Mouse (Mus musculus): ENCODE results near the gene Plin1. TPM values are rescaled to one million over a fixed set of nuclear protein-coding genes. Genes with fewer than 3 reads are reported as not detected.

Gene Plin1
- polyA plus RNA-seq, 1 experiment: not detected

DNA sequence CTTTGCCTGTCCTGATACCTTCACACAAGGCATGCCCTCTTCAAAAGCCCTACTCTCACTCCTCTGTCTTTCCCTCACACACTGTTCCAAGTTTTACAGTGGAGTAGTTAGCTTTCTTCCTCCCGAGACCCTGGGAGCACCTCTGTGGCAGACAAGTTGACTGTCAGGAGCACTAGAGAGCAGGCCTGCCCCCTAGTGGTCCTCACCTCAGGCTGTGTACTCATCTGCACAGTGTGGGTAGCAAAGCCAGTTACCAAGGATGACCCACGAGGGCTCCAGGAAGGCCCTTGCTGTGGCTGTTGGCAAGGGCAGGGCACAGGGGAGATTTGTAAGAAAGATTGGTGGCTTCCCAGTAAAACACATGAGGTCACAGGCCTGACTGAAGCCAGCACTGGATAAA, 5.6 kb downstream of the Plin1 start:
- TF ChIP-seq CTCF (IDR thresholded peaks at IDR 0.05; ENCODE audit: insufficient read depth, low read depth, low read length) (no peak), POLR2A (IDR thresholded peaks at IDR 0.05; ENCODE audit: insufficient read depth, low read depth, low read length) (no peak)

GRCm38 (mm10) chr7:79721386-79721977, 11.2 kb downstream of the Plin1 start:
- no peak for TF ChIP-seq CTCF (IDR thresholded peaks at IDR 0.05; ENCODE audit: insufficient read depth, low read depth, low read length)
- TF ChIP-seq POLR2A (IDR thresholded peaks at IDR 0.05; ENCODE audit: insufficient read depth, low read depth, low read length): peak; percentile 25; the same call in 1 of the 2 replicates
- peak overlapping the region; percentile 69 for H3K4me3 ChIP-seq (ENCODE audit: insufficient read depth, low read depth, low read length)
- WGBS: under 1% methylated on average over 48 of the region's 48 CpGs
- peaks cover 9% of the 10 kb centered on the region; the same call in 1 of the 2 replicates for H3K4me1 ChIP-seq (ENCODE audit: control insufficient read depth, insufficient read depth, low read length)
- peak overlapping the region; percentile 0; the same call in 1 of the 2 replicates for H3K27ac ChIP-seq (ENCODE audit: insufficient read depth, low read depth, low read length)

More for the DNA sequence above, 5.6 kb downstream of the Plin1 start:
- 19% methylated on average over 2 of the region's 2 CpGs for WGBS
- H3K4me3 ChIP-seq (ENCODE audit: insufficient read depth, low read depth, low read length): no peak overlapping the region
- no peak overlapping the region for H3K27ac ChIP-seq (ENCODE audit: insufficient read depth, low read depth, low read length)
- H3K4me1 ChIP-seq (ENCODE audit: control insufficient read depth, insufficient read depth, low read length): no peaks in the 10 kb centered on the region

GRCm38 (mm10) chr7:79715187-79715981, 17.3 kb downstream of the Plin1 start, which contains the start of gene Kif7:
TSS of gene Kif7 (minus strand) at chr7:79715720.
- WGBS: 1% methylated on average over 54 of the region's 55 CpGs
- Histone ChIP-seq H3K27ac (ENCODE audit: insufficient read depth, low read depth, low read length) (no peak within 1 kb of the TSS), H3K4me1 (ENCODE audit: control insufficient read depth, insufficient read depth, low read length) (peaks cover 25% of the 10 kb centered on the region), H3K4me3 (ENCODE audit: insufficient read depth, low read depth, low read length) (peak within 1 kb of the TSS; percentile 80)
- TF ChIP-seq POLR2A (IDR thresholded peaks at IDR 0.05; ENCODE audit: insufficient read depth, low read depth, low read length): no peak
- TF ChIP-seq CTCF (IDR thresholded peaks at IDR 0.05; ENCODE audit: insufficient read depth, low read depth, low read length): no peak

- TF ChIP-seq CTCF (IDR thresholded peaks at IDR 0.05; ENCODE audit: insufficient read depth, low read depth, low read length): no peak
- no peak for TF ChIP-seq POLR2A (IDR thresholded peaks at IDR 0.05; ENCODE audit: insufficient read depth, low read depth, low read length)
- WGBS: 43% methylated on average over 17 of the region's 17 CpGs
Measured at GRCm38 (mm10) chr7:79710831-79711230, 21.9 kb downstream of the Plin1 start.

DNA sequence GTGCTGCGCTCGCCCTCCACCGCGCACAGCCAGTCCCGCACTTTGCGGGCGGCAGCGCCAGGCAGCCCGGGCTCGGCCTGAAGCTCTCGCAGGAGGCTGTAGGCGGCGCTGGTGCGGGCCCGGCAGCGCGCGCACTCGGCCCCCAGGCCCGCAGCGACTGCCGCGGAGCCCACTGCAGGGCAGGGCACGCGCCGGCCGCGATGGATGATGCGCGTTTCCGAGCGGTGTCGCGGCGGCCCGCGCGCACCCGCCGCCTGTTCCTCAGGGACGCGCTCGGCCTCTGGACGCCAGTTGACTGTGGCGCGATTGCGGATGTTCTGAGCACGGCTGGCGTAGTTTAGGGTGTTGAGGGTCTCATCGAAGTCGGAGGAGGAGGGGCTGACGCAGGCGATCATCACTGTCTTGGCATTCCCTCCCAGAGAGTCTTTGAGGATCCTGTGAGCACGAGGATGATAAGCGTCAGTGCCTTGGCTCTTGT, 22.5 kb downstream of the Plin1 start:
- TF ChIP-seq POLR2A (IDR thresholded peaks at IDR 0.05; ENCODE audit: insufficient read depth, low read depth, low read length) (peak; percentile 64), CTCF (IDR thresholded peaks at IDR 0.05; ENCODE audit: insufficient read depth, low read depth, low read length) (peak; percentile 58)
- 6% methylated on average over 55 of the region's 55 CpGs for WGBS
- peak overlapping the region; percentile 46 for H3K27ac ChIP-seq (ENCODE audit: insufficient read depth, low read depth, low read length)

More at GRCm38 (mm10) chr7:79710831-79711230, 21.9 kb downstream of the Plin1 start:
- peak overlapping the region; percentile 55 for H3K4me3 ChIP-seq (ENCODE audit: insufficient read depth, low read depth, low read length)
- H3K27ac ChIP-seq (ENCODE audit: insufficient read depth, low read depth, low read length): peak overlapping the region; percentile 46; the same call in 1 of the 2 replicates
- H3K4me1 ChIP-seq (ENCODE audit: control insufficient read depth, insufficient read depth, low read length): peaks cover 28% of the 10 kb centered on the region

DNA sequence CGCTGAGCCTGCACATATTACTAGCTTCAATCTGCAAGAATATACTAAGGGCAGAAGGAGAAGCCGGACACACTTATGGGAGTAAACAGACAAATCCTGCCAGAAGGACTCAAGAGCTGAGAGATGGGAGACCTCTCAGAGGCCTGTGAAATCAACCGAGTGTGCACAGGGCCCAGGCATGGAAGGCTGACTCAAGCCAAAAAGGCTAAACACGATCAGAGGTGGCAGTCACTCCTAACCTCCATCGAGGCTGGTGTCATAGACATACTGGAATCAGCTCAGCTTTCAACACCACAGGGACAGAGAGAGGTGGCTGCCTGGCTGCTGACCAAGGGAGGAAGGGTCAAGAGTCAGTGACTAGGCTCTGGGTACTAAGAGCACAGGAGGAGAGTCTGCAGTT, 27.5 kb downstream of the Plin1 start:
- H3K27ac ChIP-seq (ENCODE audit: insufficient read depth, low read depth, low read length): no peak overlapping the region
- H3K4me3 ChIP-seq (ENCODE audit: insufficient read depth, low read depth, low read length): no peak overlapping the region
- H3K4me1 ChIP-seq (ENCODE audit: control insufficient read depth, insufficient read depth, low read length): peaks cover 4% of the 10 kb centered on the region
- 94% methylated on average over 5 of the region's 5 CpGs for whole genome bisulfite sequencing
- TF ChIP-seq CTCF (IDR thresholded peaks at IDR 0.05; ENCODE audit: insufficient read depth, low read depth, low read length): no peak
- TF ChIP-seq POLR2A (IDR thresholded peaks at IDR 0.05; ENCODE audit: insufficient read depth, low read depth, low read length): no peak

More for the DNA sequence above, 22.5 kb downstream of the Plin1 start:
- H3K4me1 ChIP-seq (ENCODE audit: control insufficient read depth, insufficient read depth, low read length): peaks cover 25% of the 10 kb centered on the region
- peak overlapping the region; percentile 55 for H3K4me3 ChIP-seq (ENCODE audit: insufficient read depth, low read depth, low read length)

DNA sequence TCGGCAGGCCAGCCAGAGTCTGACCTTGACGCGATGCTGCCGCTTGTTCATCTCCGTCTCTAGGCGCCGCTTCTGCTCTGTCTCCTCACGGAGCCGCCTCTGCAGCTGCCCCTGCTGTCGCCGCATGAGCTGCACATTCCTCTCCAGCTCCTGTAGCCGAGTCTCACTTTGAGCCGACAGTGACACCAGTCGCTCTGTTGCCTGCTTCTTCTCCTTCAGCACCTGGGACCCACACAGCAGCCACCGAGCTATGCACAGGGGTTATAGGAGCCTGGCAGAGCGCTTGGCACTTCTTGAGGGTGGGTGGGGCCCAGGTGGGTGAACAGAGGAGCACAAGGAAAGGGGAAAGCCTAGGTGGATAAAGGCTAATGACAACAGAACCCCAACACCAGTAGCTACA, 29.9 kb downstream of the Plin1 start:
- 84% methylated on average over 16 of the region's 16 CpGs for WGBS
- H3K4me1 ChIP-seq (ENCODE audit: control insufficient read depth, insufficient read depth, low read length): no peaks in the 10 kb centered on the region
- no peak for TF ChIP-seq POLR2A (IDR thresholded peaks at IDR 0.05; ENCODE audit: insufficient read depth, low read depth, low read length)
- H3K27ac ChIP-seq (ENCODE audit: insufficient read depth, low read depth, low read length): no peak overlapping the region
- no peak overlapping the region for H3K4me3 ChIP-seq (ENCODE audit: insufficient read depth, low read depth, low read length)

DNA sequence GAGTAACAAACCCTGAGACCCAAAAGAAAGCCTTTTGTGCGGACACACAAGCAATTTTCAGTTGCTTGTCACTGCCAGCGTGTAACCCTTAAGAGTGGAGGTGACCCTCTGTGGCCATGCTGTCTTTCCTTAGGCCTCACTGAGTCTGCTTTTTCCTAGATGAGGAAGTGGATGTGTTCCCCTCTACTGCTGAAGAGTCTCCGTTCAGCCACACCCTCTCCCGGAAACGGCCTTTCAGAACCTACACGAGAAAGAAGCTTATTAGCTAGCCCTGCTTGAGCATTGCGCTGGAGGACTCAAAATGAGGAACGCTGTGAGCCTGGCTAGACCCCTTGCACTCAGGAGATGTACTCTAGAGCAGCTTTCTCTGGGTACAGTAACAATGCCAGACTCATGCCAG, 36.2 kb downstream of the Plin1 start:
- 90% methylated on average over 8 of the region's 8 CpGs for WGBS
- TF ChIP-seq POLR2A (IDR thresholded peaks at IDR 0.05; ENCODE audit: insufficient read depth, low read depth, low read length): no peak
- TF ChIP-seq CTCF (IDR thresholded peaks at IDR 0.05; ENCODE audit: insufficient read depth, low read depth, low read length): no peak
- H3K27ac ChIP-seq (ENCODE audit: insufficient read depth, low read depth, low read length): no peak overlapping the region

DNA sequence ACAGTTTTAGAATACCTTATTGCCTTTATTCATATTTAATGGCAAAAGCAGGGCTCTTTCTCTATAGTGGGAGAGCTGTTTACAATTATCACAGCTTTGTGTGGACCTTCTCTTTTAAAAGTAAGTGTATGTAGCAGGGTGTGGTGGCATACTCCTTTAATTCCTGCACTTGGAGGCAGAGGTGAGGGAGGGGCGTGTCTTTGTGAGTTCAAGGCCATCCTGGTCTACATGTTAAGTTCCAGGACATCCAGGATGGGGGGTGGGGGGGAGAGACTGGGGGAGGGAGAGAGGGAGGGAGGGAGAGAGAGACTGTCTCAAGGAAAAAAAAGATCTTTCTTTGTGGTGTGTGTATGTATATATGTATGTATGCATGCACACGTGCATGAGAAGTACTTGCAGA, 52.5 kb downstream of the Plin1 start:
- WGBS: 98% methylated on average over 2 of the region's 2 CpGs
- H3K4me1 ChIP-seq (ENCODE audit: control insufficient read depth, insufficient read depth, low read length): no peaks in the 10 kb centered on the region
- H3K4me3 ChIP-seq (ENCODE audit: insufficient read depth, low read depth, low read length): no peak overlapping the region
- TF ChIP-seq POLR2A (IDR thresholded peaks at IDR 0.05; ENCODE audit: insufficient read depth, low read depth, low read length) (no peak), CTCF (IDR thresholded peaks at IDR 0.05; ENCODE audit: insufficient read depth, low read depth, low read length) (no peak)
- no peak overlapping the region for H3K27ac ChIP-seq (ENCODE audit: insufficient read depth, low read depth, low read length)

More for the DNA sequence above, 36.2 kb downstream of the Plin1 start:
- Histone ChIP-seq H3K4me3 (ENCODE audit: insufficient read depth, low read depth, low read length) (no peak overlapping the region), H3K4me1 (ENCODE audit: control insufficient read depth, insufficient read depth, low read length) (no peaks in the 10 kb centered on the region)
